Mouse (Mus musculus) kidney, postnatal 0 days (tissue): ENCODE data around the gene Iqschfp. TPM values are rescaled to one million over a fixed set of nuclear protein-coding genes. Genes with fewer than 3 reads are reported as not detected.

Experiments used
- ATAC-seq: fragments of 200-750 bp; cut with Nextera tagmentation; replicated peaks from 2 replicates; pipeline ENCODE4 v1.8.0; 2017; ENCODE audit warnings: low read depth, moderate number of reproducible peaks, moderate TSS enrichment, moderate library complexity; ENCODE audit not compliant: low FRiP score
- DNase-seq: peaks from one replicate; pipeline ENCODE4 v3.0.0-alpha.2; 2016; ENCODE audit warnings: low spot score
- H3K27ac ChIP-seq: fragments of 300-500 bp; sonication (generic); 2 replicates; pipeline ENCODE4 v1.5.1; 2014; ENCODE audit warnings: mild to moderate bottlenecking
- H3K27me3 ChIP-seq: fragments of 300-500 bp; sonication (generic); 2 replicates; pipeline ENCODE4 v1.6.1; 2014; ENCODE audit warnings: low read length, mixed read lengths; ENCODE audit not compliant: insufficient read depth
- H3K36me3 ChIP-seq: fragments of 300-500 bp; sonication (generic); 2 replicates; pipeline ENCODE4 v1.6.1; 2014; ENCODE audit warnings: low read length, mixed read lengths; ENCODE audit not compliant: insufficient read depth
- H3K4me1 ChIP-seq: fragments of 300-500 bp; sonication (generic); replicated peaks from 2 replicates; pipeline ENCODE4 v1.6.1; 2014; ENCODE audit warnings: antibody characterized with exemption, low read length, mixed read lengths; ENCODE audit not compliant: insufficient read depth
- H3K4me2 ChIP-seq: fragments of 300-500 bp; sonication (generic); 2 replicates; pipeline ENCODE4 v1.6.1; 2014; ENCODE audit warnings: mild to moderate bottlenecking, low read length, moderate library complexity, mixed read lengths
- H3K4me3 ChIP-seq: fragments of 300-500 bp; sonication (generic); replicated peaks from 2 replicates; pipeline ENCODE4 v1.5.1; 2014; ENCODE audit warnings: low read depth, low read length
- H3K9ac ChIP-seq: fragments of 300-500 bp; sonication (generic); 2 replicates; pipeline ENCODE4 v1.6.1; 2014; ENCODE audit warnings: low read depth, low read length
- H3K9me3 ChIP-seq: fragments of 300-500 bp; sonication (generic); replicated peaks from 2 replicates; pipeline ENCODE4 v1.6.1; 2016; ENCODE audit warnings: low read length, inconsistent platforms, mixed read lengths
- CTCF ChIP-seq: IDR thresholded peaks from 2 replicates; pipeline ENCODE4 v1.5.1; 2016; ENCODE audit warnings: antibody characterized with exemption, low read depth, mild to moderate bottlenecking, moderate library complexity
- WGBS: fragments of 180-500 bp; shearing (Covaris S2); extraction: QIAGEN DNeasy Blood & Tissue Kit; methylation state at CpG from one replicate; pipeline ENCODE4 v1.1.7; 2014; 5-methylcytosine and 5-hydroxymethylcytosine counted together
- polyA plus RNA-seq: library from polyadenylated mRNA; unstranded; fragments of >200 nt; fragmentation: Nextera tagmentation; extraction: Ambion mirVana; gene quantifications from 2 replicates; pipeline ENCODE4 v1.2.1, GENCODE M21; 2015

The Iqschfp gene
- polyA plus RNA-seq, 1 experiment from 2014 or later: 0.05 TPM

DNA sequence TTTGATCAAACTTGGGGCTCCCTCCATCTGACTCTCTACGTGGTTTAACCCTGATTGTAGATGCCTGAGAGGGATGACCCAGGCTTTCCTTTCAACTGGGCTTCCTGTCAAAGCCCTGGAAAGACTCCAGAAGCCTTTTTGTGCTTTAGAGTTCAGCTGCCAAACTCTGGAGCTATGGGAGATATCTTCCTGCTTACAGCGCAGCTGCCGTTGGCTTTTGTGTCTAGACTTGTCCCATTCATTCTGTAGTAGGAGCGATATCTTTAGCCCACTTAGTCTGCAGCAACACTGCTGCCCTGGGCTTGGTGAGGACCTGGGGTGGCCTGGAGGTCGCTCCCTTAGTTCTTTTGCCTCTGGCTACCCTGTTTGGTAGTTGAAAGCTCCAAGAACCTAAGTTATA is 229.3 kb downstream of the Iqschfp start:
- Histone ChIP-seq H3K4me1 (no peaks in the 10 kb centered on the region), H3K27ac (no peak overlapping the region), H3K4me3 (no peak overlapping the region), H3K27me3 (no peaks in the 10 kb centered on the region), H3K4me2 (no peak overlapping the region), H3K36me3 (no peaks in the 10 kb centered on the region), H3K9ac (no peak overlapping the region), H3K9me3 (no peaks in the 10 kb centered on the region)
- DNase-seq (peak; percentile 25), ATAC-seq (no peak)
- no peak for TF ChIP-seq CTCF
- WGBS: 57% methylated on average over 5 of the region's 5 CpGs

DNA sequence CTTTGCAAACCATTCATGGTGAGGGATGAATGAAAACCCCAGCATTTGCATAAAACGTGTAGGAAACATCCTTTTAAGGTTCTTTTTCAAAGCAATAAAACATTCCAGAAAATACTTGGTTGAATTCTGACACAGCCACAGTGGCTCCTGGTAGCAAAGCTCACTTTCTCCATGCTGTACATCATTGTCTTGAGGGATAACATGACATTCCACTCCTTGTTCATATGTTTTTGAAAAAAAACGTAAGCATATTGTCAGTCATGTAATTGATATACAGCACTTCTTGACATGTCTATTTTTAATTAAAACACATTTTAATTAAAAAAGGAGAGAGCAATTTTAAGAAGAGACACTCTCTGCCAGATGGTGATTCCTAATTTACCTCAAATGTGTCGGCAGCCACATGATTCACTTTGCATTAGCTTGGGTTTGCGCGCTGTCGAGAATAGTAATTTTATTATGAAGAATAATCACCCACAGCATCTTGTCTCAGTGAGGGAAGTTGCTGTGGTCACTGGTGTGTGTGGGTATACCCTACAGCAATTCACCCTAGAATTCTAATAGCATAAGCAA is 234.3 kb downstream of the Iqschfp start:
- WGBS: 73% methylated on average over 6 of the region's 6 CpGs
- Histone ChIP-seq H3K9ac (no peak overlapping the region), H3K4me1 (no peaks in the 10 kb centered on the region), H3K4me2 (no peak overlapping the region), H3K9me3 (no peaks in the 10 kb centered on the region), H3K27me3 (no peaks in the 10 kb centered on the region), H3K27ac (no peak overlapping the region), H3K36me3 (no peaks in the 10 kb centered on the region), H3K4me3 (no peak overlapping the region)
- no peak for TF ChIP-seq CTCF
- ATAC-seq: no peak
- DNase-seq: no peak

DNA sequence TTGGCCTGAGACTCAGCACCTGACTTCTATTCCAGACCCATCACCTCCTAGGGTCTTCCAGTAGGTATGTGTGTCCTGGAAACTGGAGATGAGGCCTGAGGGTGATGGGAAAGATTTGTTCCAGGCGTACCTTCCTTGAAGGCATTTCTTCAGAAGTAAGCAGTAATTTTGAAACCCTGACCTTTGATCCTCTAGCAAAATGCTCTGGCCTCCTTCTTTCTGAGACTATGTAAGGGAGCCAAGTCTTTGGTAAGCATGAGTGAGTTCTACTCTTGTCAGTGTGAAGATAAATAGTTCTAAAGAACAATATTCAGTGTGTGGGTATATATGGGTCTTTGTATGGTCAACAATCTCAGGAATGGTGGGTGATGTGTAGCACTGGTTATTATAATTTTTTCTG is 238.4 kb downstream of the Iqschfp start:
- DNase-seq (no peak), ATAC-seq (no peak)
- Histone ChIP-seq H3K9me3 (no peaks in the 10 kb centered on the region), H3K4me2 (no peak overlapping the region), H3K9ac (no peak overlapping the region), H3K4me3 (no peak overlapping the region), H3K27ac (no peak overlapping the region), H3K27me3 (no peaks in the 10 kb centered on the region), H3K4me1 (no peaks in the 10 kb centered on the region), H3K36me3 (no peaks in the 10 kb centered on the region)
- WGBS: 77% methylated on average over 1 of the region's 1 CpGs
- TF ChIP-seq CTCF: no peak

DNA sequence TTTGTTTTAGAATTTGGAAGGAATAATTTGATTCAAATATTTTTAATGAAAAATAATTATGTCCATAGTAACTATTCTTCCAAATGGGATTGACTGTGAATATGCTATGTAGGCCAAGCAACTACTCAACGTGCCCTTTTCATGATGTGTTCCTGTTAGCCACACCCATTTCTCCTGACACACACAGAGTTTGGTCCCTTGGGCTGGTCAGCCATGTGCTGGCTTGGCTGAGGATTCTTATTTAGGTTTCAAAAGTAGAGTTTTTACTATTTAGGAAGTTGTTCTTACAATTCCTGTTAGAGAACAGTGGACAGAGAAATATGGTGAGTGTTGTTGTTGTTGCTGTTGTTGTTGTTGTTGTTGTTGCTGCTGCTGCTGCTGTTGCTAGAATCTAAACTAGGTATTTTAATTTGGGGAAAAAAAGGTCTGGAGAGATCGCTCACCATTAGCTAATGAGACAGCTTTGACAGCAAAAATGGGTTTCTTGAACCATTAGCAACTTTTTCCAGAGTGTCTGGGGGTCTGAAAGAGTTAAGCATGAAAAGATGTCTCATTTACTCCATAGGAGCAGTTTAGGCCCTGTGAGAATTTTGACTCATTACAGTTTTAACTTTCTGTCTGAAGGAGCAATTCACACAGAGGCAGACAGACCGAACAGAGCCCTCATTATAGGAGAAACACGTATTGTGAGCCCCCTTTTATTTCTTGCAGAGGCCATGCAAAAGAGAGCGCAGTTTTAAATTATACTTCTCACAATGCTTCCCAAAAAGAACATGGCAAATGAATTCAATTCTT is 247.0 kb downstream of the Iqschfp start:
- no peak for TF ChIP-seq CTCF
- ATAC-seq: no peak
- DNase-seq: no peak
- H3K4me3 ChIP-seq: no peak overlapping the region
- H3K27ac ChIP-seq: no peak overlapping the region
- WGBS: 81% methylated on average over 5 of the region's 5 CpGs
- H3K36me3 ChIP-seq: no peaks in the 10 kb centered on the region
- no peak overlapping the region for H3K4me2 ChIP-seq
- no peaks in the 10 kb centered on the region for H3K9me3 ChIP-seq
- H3K9ac ChIP-seq: no peak overlapping the region
- no peaks in the 10 kb centered on the region for H3K4me1 ChIP-seq
- H3K27me3 ChIP-seq: no peaks in the 10 kb centered on the region

DNA sequence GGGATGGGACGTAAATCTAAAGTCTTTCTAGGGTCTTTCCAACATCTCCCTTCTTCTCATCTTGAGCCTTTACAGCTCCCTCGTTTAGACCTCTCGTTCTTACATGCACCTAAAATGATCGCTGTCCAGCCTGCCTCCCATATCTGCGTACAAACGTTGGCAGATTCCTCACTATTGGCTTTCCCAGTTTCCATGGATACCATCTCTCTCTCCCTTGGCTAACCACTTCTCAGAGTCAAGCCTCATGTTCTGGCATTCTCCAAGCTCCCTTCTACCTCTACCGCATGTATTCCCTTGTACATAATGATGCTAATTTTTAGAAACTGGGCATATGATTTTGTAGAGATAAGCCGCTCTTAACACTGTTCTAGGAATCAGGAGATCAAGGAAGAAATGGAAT is 258.7 kb downstream of the Iqschfp start:
- ATAC-seq (no peak), DNase-seq (no peak)
- H3K27me3 ChIP-seq: no peaks in the 10 kb centered on the region
- no peaks in the 10 kb centered on the region for H3K36me3 ChIP-seq
- no peak overlapping the region for H3K4me2 ChIP-seq
- no peaks in the 10 kb centered on the region for H3K4me1 ChIP-seq
- 87% methylated on average over 8 of the region's 8 CpGs for WGBS
- no peaks in the 10 kb centered on the region for H3K9me3 ChIP-seq
- H3K27ac ChIP-seq: no peak overlapping the region
- no peak overlapping the region for H3K9ac ChIP-seq
- TF ChIP-seq CTCF: no peak
- no peak overlapping the region for H3K4me3 ChIP-seq

DNA sequence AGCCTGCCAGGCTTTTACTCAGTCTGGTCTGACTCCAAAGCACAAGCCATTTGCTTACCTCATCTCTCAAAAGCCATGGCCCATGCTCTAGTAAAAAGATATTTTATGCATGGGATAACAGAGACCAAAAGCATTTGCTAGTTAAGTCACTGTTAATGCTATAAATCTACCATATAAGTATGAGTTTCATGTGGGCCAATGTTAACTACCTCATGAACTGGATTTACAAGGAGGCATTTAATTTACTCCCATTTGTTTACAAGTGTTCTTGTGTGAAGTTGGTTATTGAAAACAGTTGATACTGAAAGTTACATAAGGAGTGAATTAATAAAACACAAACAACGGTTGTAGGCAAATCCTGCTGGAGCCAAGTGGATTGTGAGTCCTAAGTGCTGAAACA is 268.1 kb downstream of the Iqschfp start:
- Histone ChIP-seq H3K9ac (no peak overlapping the region), H3K9me3 (no peaks in the 10 kb centered on the region), H3K27me3 (no peaks in the 10 kb centered on the region), H3K36me3 (no peaks in the 10 kb centered on the region), H3K4me3 (no peak overlapping the region), H3K4me2 (no peak overlapping the region), H3K27ac (no peak overlapping the region), H3K4me1 (no peaks in the 10 kb centered on the region)
- no peak for TF ChIP-seq CTCF
- ATAC-seq (no peak), DNase-seq (no peak)
- WGBS: 69% methylated on average over 1 of the region's 1 CpGs
